Mouse (Mus musculus): Measurements from ENCODE around the gene Dlat. TPM values are rescaled to one million over a fixed set of nuclear protein-coding genes. Genes with fewer than 3 reads are reported as not detected.

Gene Dlat
- 44.4 TPM for polyA plus RNA-seq (2017; shearing (Covaris generic))

GRCm38 (mm10) chr9:50659392-50660217 is at the start of gene Dlat:
Gene Dlat (minus strand): TSS chr9:50659780.

GRCm38 (mm10) chr9:50616766-50617603 is 42.6 kb downstream of the Dlat start, which contains the start of the genes Pih1d2 and Nkapd1:
Gene Pih1d2 (plus strand): TSS chr9:50617321.
Gene Nkapd1 (minus strand): TSS chr9:50617464.

GRCm38 (mm10) chr9:50603189-50603997 is 56.2 kb downstream of the Dlat start, which contains the start of the genes Sdhd and Timm8b:
Gene Sdhd (minus strand): TSS chr9:50603812.
Gene Timm8b (plus strand): TSS chr9:50603910.

Other genes with a start within 250 kb of the Dlat start
- gene Plet1, start 165.3 kb downstream of the Dlat start, polyA plus RNA-seq (2017; shearing (Covaris generic)), result 0.17 TPM
- 135 TPM for gene Pts, start 131.1 kb downstream of the Dlat start, polyA plus RNA-seq (2017; shearing (Covaris generic))
- 3.1 TPM for gene Il18, start 105.0 kb downstream of the Dlat start, polyA plus RNA-seq (2017; shearing (Covaris generic))
- 0.68 TPM for gene Bco2, start 104.6 kb downstream of the Dlat start, polyA plus RNA-seq (2017; shearing (Covaris generic))
- gene Tex12, start 98.5 kb downstream of the Dlat start, polyA plus RNA-seq (2017; shearing (Covaris generic)), result 0.18 TPM
- 161 TPM for gene Sdhd, start 56.0 kb downstream of the Dlat start, polyA plus RNA-seq (2017; shearing (Covaris generic))
- gene Timm8b, start 55.9 kb downstream of the Dlat start, polyA plus RNA-seq (2017; shearing (Covaris generic)), result 99.1 TPM
- not detected for gene Pih1d2, start 42.5 kb downstream of the Dlat start, polyA plus RNA-seq (2017; shearing (Covaris generic))
- gene Nkapd1, start 42.3 kb downstream of the Dlat start, polyA plus RNA-seq (2017; shearing (Covaris generic)), result 24.1 TPM
- gene Dixdc1, start 79.7 kb upstream of the Dlat start, polyA plus RNA-seq (2017; shearing (Covaris generic)), result 0.26 TPM
- not detected for gene 2310030G06Rik, start 86.8 kb upstream of the Dlat start, polyA plus RNA-seq (2017; shearing (Covaris generic))
- not detected for gene Cryab, start 91.5 kb upstream of the Dlat start, polyA plus RNA-seq (2017; shearing (Covaris generic))
- gene Hspb2, start 92.6 kb upstream of the Dlat start, polyA plus RNA-seq (2017; shearing (Covaris generic)), result not detected
- 7.4 TPM for gene Fdxacb1, start 108.5 kb upstream of the Dlat start, polyA plus RNA-seq (2017; shearing (Covaris generic))
- 25.6 TPM for gene Alg9, start 115.2 kb upstream of the Dlat start, polyA plus RNA-seq (2017; shearing (Covaris generic))
- 16.7 TPM for gene 1110032A03Rik, start 115.7 kb upstream of the Dlat start, polyA plus RNA-seq (2017; shearing (Covaris generic))
- 79.0 TPM for gene Ppp2r1b, start 185.5 kb upstream of the Dlat start, polyA plus RNA-seq (2017; shearing (Covaris generic))

Data from CD4-positive, CD25-positive, alpha-beta regulatory T cell (primary cell).